In genomic region chr4:55928670-55929069, GRCm38 (mm10) we compare ENCODE assay signal across 9 mouse cellular contexts.
DNase-seq lines count a peak whose midpoint lies in the region; ATAC-seq and TF ChIP-seq lines count a peak whose summit lies in the region.
"Had no signal": no experiment of that assay in that cellular context is flagged by ENCODE, and none has a peak within 500 bp of the region (broad histone marks: within the 10 kb centered on the region; RNA-seq: fewer than 3 reads in every experiment).

No protein-coding gene starts in this region.

- peak overlapping the region; percentile 80 for H3K27ac ChIP-seq in embryonic facial prominence, embryonic 14.5 days (replicated peaks; ENCODE audit: low read depth, low read length)
- peak overlapping the region; percentile 0 for H3K27ac ChIP-seq in hindbrain, embryonic 16.5 days (ENCODE audit: low read depth, low read length)

- no peaks in the 10 kb centered on the region for H3K27me3 ChIP-seq in embryonic facial prominence, embryonic 14.5 days (replicated peaks; ENCODE audit: control insufficient read depth, insufficient read depth, low read length)
- no peaks in the 10 kb centered on the region for H3K27me3 ChIP-seq in hindbrain, embryonic 16.5 days (replicated peaks; ENCODE audit: control insufficient read depth, insufficient read depth, low read length)
- H3K27me3 ChIP-seq in myocyte (ENCODE audit: control insufficient read depth, insufficient read depth, insufficient read length): no peaks in the 10 kb centered on the region
- H3K27me3 ChIP-seq: Patski had no signal

- no peaks in the 10 kb centered on the region for H3K36me3 ChIP-seq in embryonic facial prominence, embryonic 14.5 days (ENCODE audit: control insufficient read depth, insufficient read depth, low read length)
- no peaks in the 10 kb centered on the region for H3K36me3 ChIP-seq in hindbrain, embryonic 16.5 days (ENCODE audit: control insufficient read depth, insufficient read depth, low read length)
- no peaks in the 10 kb centered on the region for H3K36me3 ChIP-seq in myocyte (ENCODE audit: control insufficient read depth, insufficient read depth)

- no peaks in the 10 kb centered on the region for H3K9me3 ChIP-seq in embryonic facial prominence, embryonic 14.5 days (ENCODE audit: control insufficient read depth, low read length)
- no peaks in the 10 kb centered on the region for H3K9me3 ChIP-seq in hindbrain, embryonic 16.5 days (ENCODE audit: control insufficient read depth, low read length)

- TF ChIP-seq POLR2A in myocyte (IDR thresholded peaks at IDR 0.05; ENCODE audit: insufficient read length, low read depth): no peak

- intact Hi-C loops in heart, postnatal 25 days (cut with DNase I): no loop called here

- H3K9ac ChIP-seq in embryonic facial prominence, embryonic 14.5 days (ENCODE audit: low read depth, low read length): no peak overlapping the region
- H3K9ac ChIP-seq in hindbrain, embryonic 16.5 days (ENCODE audit: low read depth, low read length): no peak overlapping the region

- H3K79me2 ChIP-seq in myocyte (ENCODE audit: control insufficient read depth, insufficient read depth): no peaks in the 10 kb centered on the region

- 41% methylated on average over 11 of the region's 11 CpGs for WGBS in embryonic facial prominence, embryonic 14.5 days
- WGBS in hindbrain, embryonic 16.5 days: 43% methylated on average over 11 of the region's 11 CpGs

- peak; percentile 29 for DNase-seq in embryo, embryonic 11 days
- peak; percentile 81 for DNase-seq in embryonic facial prominence, embryonic 14.5 days (ENCODE audit: low spot score)
- no peak for DNase-seq in heart, postnatal 25 days (ENCODE audit: low spot score)
- DNase-seq in lung, postnatal 10 days: no peak
- no peak for DNase-seq in spleen, postnatal 10 days (ENCODE audit: low spot score in 2 of 2)
- DNase-seq: heart, adult 18-20 months had no signal

- no peak overlapping the region for H3ac ChIP-seq in myocyte (ENCODE audit: control insufficient read depth, insufficient read length)

- no peak overlapping the region; the same call in 1 of the 2 replicates for H3K4me3 ChIP-seq in embryonic facial prominence, embryonic 14.5 days (ENCODE audit: low read depth, low read length)
- H3K4me3 ChIP-seq in hindbrain, embryonic 16.5 days (ENCODE audit: low read length): no peak overlapping the region
- H3K4me3 ChIP-seq in myocyte: no peak overlapping the region

- ATAC-seq in embryonic facial prominence, embryonic 14.5 days (ENCODE audit: low read depth): peak; percentile 69
- ATAC-seq in hindbrain, embryonic 16.5 days: peak; percentile 75
- ATAC-seq: Patski had no signal

- H3K4me1 ChIP-seq in embryonic facial prominence, embryonic 14.5 days (ENCODE audit: control insufficient read depth, insufficient read depth, low read length): peaks cover 21% of the 10 kb centered on the region; the same call in 1 of the 2 replicates
- peaks cover 8% of the 10 kb centered on the region for H3K4me1 ChIP-seq in hindbrain, embryonic 16.5 days (ENCODE audit: control insufficient read depth, insufficient read depth, low read depth, low read length)

- H3K4me2 ChIP-seq in embryonic facial prominence, embryonic 14.5 days (ENCODE audit: low read depth, low read length): peak overlapping the region; percentile 33
- H3K4me2 ChIP-seq in hindbrain, embryonic 16.5 days (ENCODE audit: low read length): peak overlapping the region; percentile 46
- H3K4me2 ChIP-seq in myocyte (ENCODE audit: low read depth): peak overlapping the region; percentile 78

TF ChIP-seq in myocyte, 11 proteins besides CTCF, POLR2A, EP300 and RAD21:
- TF ChIP-seq MYOG (IDR thresholded peaks at IDR 0.05; ENCODE audit: control insufficient read depth in 1 of 3, insufficient read depth in 1 of 3, insufficient read length in 2 of 3, low read depth in 2 of 3) (no peak), TCF12 (IDR thresholded peaks at IDR 0.05; ENCODE audit: insufficient read depth, poor library complexity, severe bottlenecking) (no peak), SRF (IDR thresholded peaks at IDR 0.05; ENCODE audit: control insufficient read depth, insufficient read length, low read depth) (no peak), MAX (IDR thresholded peaks at IDR 0.05; ENCODE audit: low read depth) (no peak)

Comparison
In these comparisons a context has a peak if more than half of its experiments do, and no peak if none do; other contexts are left out.
1. DNase-seq: peak in embryo, embryonic 11 days (single experiment) and embryonic facial prominence, embryonic 14.5 days (single experiment); none in heart, postnatal 25 days (single experiment), lung, postnatal 10 days (single experiment) and spleen, postnatal 10 days (0 of 2).
2. Peak in every context shown above with its lines, with median percentiles within 50 percentile points of each other: H3K4me2 ChIP-seq.